Mouse (Mus musculus) adrenal gland, adult (tissue): Measurements from ENCODE around the gene Atxn10.

Source experiments
- DNase-seq, 2 experiments: peaks; one replicate each; pipeline ENCODE4 v3.0.0; 2022 to 2023; ENCODE audit warnings: low spot score in 1 of 2; ENCODE audit not compliant: inconsistent age in 2 of 2

Gene Atxn10

GRCm38 (mm10) chr15:85464823-85465565, 128.9 kb downstream of the Atxn10 start:
- DNase-seq, result no peak

GRCm38 (mm10) chr15:85466456-85467067, 130.5 kb downstream of the Atxn10 start:
- no peak for DNase-seq

GRCm38 (mm10) chr15:85469401-85469800, 133.4 kb downstream of the Atxn10 start:
- no peak for DNase-seq

- DNase-seq, result peak; percentile 22 to 48
Observed at GRCm38 (mm10) chr15:85474697-85475096, 138.7 kb downstream of the Atxn10 start.

GRCm38 (mm10) chr15:85477584-85477983, 141.5 kb downstream of the Atxn10 start:
- DNase-seq, result peak; percentile 60 to 90

- no peak for DNase-seq
Observed at GRCm38 (mm10) chr15:85479365-85479764, 143.3 kb downstream of the Atxn10 start.

- no peak for DNase-seq
Observed at GRCm38 (mm10) chr15:85479919-85480318, 143.9 kb downstream of the Atxn10 start.

GRCm38 (mm10) chr15:85480630-85481029, 144.6 kb downstream of the Atxn10 start:
- no peak for DNase-seq

- DNase-seq, result no peak
Observed at GRCm38 (mm10) chr15:85488900-85489299, 152.9 kb downstream of the Atxn10 start.

GRCm38 (mm10) chr15:85489751-85490150, 153.7 kb downstream of the Atxn10 start:
- DNase-seq, result no peak

- DNase-seq, result no peak
Observed at GRCm38 (mm10) chr15:85494163-85494621, 158.1 kb downstream of the Atxn10 start.

- no peak for DNase-seq
Observed at GRCm38 (mm10) chr15:85497548-85497947, 161.5 kb downstream of the Atxn10 start.

GRCm38 (mm10) chr15:85497981-85498475, 162.0 kb downstream of the Atxn10 start:
- no peak for DNase-seq

- DNase-seq, result no peak
Observed at GRCm38 (mm10) chr15:85500267-85500666, 164.2 kb downstream of the Atxn10 start.

- DNase-seq, result no peak
Observed at GRCm38 (mm10) chr15:85503127-85503526, 167.1 kb downstream of the Atxn10 start, which contains the start of gene 7530416G11Rik. 7530416G11Rik (minus strand) TSS chr15:85503227.

GRCm38 (mm10) chr15:85505118-85505925, 169.3 kb downstream of the Atxn10 start:
- DNase-seq, result peak; percentile 18 to 67

- no peak for DNase-seq
Observed at GRCm38 (mm10) chr15:85506680-85507079, 170.6 kb downstream of the Atxn10 start.

- DNase-seq, result no peak
Observed at GRCm38 (mm10) chr15:85507370-85508014, 171.4 kb downstream of the Atxn10 start.
